Mouse (Mus musculus) gastrocnemius, postnatal 14 days (tissue): ENCODE data around the gene Ssxb8. TPM values are rescaled to one million over a fixed set of nuclear protein-coding genes. Genes with fewer than 3 reads are reported as not detected.
"Not testable (repeated sequence)": the region's sequence is repeated elsewhere in the genome, so short reads cannot be mapped to it uniquely, and the experiment has no call there.

Source experiments
- DNase-seq: peaks from one replicate; pipeline ENCODE4 v3.0.0; 2021; ENCODE audit warnings: mixed read lengths
- intact Hi-C: fragments of 180-260 bp; cut with DNase I; formaldehyde crosslinking; loops from one replicate; pipeline ENCODE4 v1.15.1; 2025; ENCODE audit warnings: low total_unique reads
- long read RNA-seq, 2 experiments: library from polyadenylated mRNA; stranded (forward); transcript quantifications; one replicate each; pipeline ENCODE4 v2.0.0; 2021
- total RNA-seq, 2 experiments: library from RNA; stranded (reverse); gene quantifications; 2 replicates each; pipeline ENCODE4 v1.2.3; 2021

The Ssxb8 gene
- not detected for total RNA-seq
- long read RNA-seq, experiment 1 = 0 reads
- long read RNA-seq, experiment 2 = 0 reads

DNA sequence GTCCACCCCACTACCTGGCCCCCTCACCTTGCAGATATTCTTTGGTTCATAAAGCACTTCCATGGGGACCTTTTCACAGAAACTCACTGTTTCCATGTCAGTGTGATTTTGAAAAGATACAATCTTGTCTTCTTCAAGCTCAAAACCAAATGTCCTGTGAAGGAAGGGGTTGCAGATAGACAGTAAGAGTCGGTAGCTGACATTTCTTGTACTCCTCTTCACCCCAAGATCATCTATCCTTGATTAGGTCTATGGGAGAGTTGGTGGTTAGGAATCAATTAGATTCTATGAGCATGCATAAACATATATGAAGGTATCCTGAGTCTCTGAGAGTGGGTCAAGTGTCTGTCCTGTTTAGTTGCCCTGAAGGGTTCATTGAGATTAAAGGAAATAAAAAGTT, at the start of gene Ssxb8:
Gene Ssxb8, minus strand, starts transcription at position 101 of the 400 bp plus-strand sequence.
- intact Hi-C loops, DNase-seq: not testable (repeated sequence)

GRCm38 (mm10) chrX:8732907-8733306, 42.3 kb upstream of the Ssxb8 start:
- no peak for DNase-seq
- intact Hi-C loops = no loop called here

GRCm38 (mm10) chrX:8663085-8663484, 27.6 kb downstream of the Ssxb8 start:
- no peak for DNase-seq
- intact Hi-C loops = no loop called here

Other genes starting within 250 kb of the Ssxb8 start
- gene Ssxb2, start 229.1 kb downstream of the Ssxb8 start, total RNA-seq = not detected
- not detected for gene Gm14459, start 165.9 kb downstream of the Ssxb8 start, total RNA-seq
- not detected for gene Ssxb6, start 142.6 kb downstream of the Ssxb8 start, total RNA-seq
- gene Ssxb3, start 99.0 kb downstream of the Ssxb8 start, total RNA-seq = not detected
- not detected for gene Ssx9, start 57.6 kb upstream of the Ssxb8 start, total RNA-seq
- not detected for gene Ssxb5, start 112.8 kb upstream of the Ssxb8 start, total RNA-seq
- not detected for gene Gm6592, start 153.2 kb upstream of the Ssxb8 start, total RNA-seq
- not detected for gene Gm5751, start 183.4 kb upstream of the Ssxb8 start, total RNA-seq
- gene B630019K06Rik, start 201.5 kb upstream of the Ssxb8 start, total RNA-seq = 1 to 10 TPM in 1 of 2 experiments, under 1 TPM in 1; 0.73 to 1.3 TPM